Mouse (Mus musculus): Measurements from ENCODE around the gene Mum1.

Gene Mum1

DNA sequence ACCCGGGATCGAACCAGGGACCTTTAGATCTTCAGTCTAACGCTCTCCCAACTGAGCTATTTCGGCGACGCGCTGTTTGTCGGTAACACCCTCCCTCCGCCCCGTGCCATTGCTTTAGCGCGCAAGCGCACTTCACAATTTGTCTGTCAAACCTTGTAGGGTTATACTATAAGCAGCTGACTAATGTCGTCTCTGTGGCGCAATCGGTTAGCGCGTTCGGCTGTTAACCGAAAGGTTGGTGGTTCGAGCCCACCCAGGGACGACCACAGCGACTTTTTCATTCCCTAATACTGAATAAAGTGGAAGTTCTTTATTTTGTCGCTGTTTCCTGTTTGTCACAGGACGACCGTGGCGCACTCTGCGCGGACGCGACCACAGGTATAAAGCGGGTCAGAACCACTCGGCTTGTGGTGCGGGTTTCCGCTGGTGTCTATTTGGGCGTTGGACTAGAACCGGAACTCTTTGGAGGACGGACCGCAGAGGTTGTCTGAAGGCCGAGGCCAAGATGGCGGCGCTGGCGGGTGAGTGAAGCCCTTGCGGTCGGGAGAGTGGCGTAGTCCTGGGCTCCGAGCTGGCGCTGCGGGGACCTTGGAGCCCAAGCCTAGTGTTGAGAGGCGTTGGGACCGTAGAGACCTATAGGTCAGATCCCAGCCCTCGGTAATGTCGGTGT, 22.9 kb downstream of the Mum1 start, which contains the start of gene Ndufs7:
Gene Ndufs7 (plus strand): TSS at position 151 of the 670 bp plus-strand sequence.
- in situ Hi-C loops (cut with MboI, MseI), result loop anchor here (10.0 kb wide), 1 partner anchor 264 kb away; the partner anchor contains the start of genes Cnn2 and Tmem259

GRCm38 (mm10) chr10:80250059-80250458, 23.8 kb downstream of the Mum1 start:
- in situ Hi-C loops (cut with MboI, MseI), result no loop called here

DNA sequence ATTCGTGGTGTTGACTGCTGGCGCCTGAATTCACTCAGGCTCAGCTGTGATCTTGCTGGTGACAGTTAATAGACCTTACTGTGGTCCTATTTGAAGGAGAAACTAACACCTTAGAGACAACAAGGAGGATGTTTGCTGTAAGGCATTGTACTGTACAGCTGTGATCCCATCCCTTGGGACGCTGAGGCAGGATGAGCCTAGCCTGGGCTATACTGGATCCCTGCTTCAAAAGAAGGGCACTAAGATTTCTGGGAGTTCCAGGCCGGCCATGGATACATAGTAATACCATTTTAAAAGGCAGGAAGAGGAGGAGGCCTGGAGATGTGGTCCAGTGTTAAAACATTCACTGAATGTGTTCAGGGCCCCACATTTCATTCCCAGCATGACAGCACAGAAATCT, 24.3 kb downstream of the Mum1 start:
- in situ Hi-C loops (cut with MboI, MseI), result no loop called here

- in situ Hi-C loops (cut with MboI, MseI), result no loop called here
Measured at GRCm38 (mm10) chr10:80252011-80252410, 25.8 kb downstream of the Mum1 start.

- in situ Hi-C loops (cut with MboI, MseI), result no loop called here
Measured at GRCm38 (mm10) chr10:80252493-80253274, 26.4 kb downstream of the Mum1 start.

- in situ Hi-C loops (cut with MboI, MseI), result no loop called here
Measured at GRCm38 (mm10) chr10:80253551-80253950, 27.3 kb downstream of the Mum1 start.

DNA sequence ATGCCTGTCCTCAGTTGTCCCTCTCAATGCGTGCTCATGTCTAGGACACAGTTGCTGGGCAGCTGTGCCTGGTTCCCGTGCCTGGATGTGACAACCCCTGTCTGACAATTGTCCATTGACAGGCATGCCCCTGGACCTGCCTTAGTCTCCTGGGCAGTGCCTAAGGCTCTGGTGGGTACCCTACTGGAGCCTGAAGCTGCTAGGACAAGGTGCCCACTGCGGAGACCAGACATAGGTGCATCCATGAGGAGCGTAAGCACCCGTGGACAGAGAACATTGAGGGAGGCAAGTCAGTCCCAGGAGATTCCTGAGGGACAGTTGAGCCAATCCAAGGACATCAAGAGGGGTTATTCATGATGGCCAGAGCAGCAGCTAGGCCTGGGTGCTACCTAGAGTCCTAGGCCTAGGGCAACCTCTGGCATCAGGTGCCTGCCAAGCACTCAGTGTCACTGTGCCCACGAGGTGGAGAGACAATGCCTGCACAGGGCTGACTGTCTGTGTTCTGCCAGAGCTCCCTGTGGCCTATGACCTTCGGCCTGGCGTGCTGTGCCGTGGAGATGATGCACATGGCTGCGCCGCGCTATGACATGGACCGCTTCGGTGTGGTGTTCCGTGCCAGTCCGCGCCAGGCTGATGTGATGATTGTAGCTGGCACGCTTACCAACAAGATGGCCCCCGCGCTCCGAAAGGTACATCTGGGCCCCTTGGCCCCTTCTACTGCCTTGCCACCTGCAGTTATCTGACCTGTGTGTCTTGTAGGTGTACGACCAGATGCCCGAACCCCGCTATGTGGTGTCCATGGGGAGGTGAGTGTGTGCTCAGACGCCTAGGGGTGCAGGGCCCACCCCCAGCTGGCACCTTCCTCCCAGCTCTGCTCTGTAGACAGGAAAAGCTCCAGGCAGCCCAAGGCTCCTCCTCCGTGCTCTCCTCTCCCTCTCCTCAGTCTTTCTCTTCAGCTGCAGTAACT, 28.4 kb downstream of the Mum1 start:
- in situ Hi-C loops (cut with MboI, MseI), result no loop called here

DNA sequence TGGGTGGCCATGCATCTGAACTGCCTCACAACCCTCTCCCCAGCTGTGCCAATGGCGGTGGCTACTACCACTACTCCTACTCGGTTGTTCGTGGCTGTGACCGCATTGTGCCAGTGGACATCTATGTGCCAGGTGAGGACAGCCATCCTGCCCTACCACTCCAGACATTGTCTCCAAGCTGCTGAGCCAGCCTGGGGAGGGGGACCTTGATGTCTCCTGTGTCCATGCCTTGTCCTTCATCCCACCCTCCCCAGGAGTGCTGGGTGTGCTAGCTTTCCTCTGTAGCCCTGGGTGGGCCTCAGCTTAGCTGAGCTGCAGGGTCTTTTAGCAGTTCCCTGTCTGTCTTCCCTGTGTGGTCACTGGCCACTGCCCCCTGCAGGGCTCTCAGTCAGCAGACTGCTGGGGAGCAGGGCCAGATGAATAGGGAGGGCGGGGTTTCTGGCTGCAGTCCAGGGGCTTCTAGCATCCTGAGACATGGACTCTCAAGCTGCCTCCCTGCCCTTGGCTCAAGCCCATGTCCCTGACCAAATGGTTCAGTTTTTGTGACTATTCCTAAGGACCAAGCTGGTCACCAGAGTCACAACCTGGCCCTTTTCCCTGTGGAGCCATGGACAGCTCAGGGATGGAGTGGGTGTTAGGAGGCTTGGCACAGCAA, 29.8 kb downstream of the Mum1 start:
- in situ Hi-C loops (cut with MboI, MseI), result no loop called here

DNA sequence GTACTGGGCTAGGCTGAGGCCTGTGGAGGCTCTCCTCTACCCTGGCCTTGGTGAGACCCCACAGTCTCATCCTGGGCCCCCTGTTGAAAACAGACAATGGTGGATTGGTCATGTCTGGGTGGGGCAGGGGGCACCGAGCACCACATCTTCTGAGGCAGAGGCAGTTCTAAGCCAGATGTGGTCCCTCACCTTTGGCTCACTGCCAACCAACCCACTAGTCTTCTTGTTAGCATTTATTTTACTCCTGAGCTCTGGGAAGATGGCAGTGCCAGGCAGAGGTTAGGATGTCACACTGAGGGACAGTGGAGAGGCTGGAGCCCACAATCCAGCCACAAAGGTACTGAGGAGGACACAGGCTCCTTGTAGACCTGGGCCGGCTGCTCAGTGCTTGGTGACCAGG, 31.7 kb downstream of the Mum1 start:
- in situ Hi-C loops (cut with MboI, MseI), result no loop called here

GRCm38 (mm10) chr10:80258752-80259462, 32.7 kb downstream of the Mum1 start:
- in situ Hi-C loops (cut with MboI, MseI), result no loop called here

GRCm38 (mm10) chr10:80259463-80259805, 33.2 kb downstream of the Mum1 start:
- in situ Hi-C loops (cut with MboI, MseI), result no loop called here

- in situ Hi-C loops (cut with MboI, MseI), result no loop called here
Measured at GRCm38 (mm10) chr10:80259861-80260641, 33.8 kb downstream of the Mum1 start.

DNA sequence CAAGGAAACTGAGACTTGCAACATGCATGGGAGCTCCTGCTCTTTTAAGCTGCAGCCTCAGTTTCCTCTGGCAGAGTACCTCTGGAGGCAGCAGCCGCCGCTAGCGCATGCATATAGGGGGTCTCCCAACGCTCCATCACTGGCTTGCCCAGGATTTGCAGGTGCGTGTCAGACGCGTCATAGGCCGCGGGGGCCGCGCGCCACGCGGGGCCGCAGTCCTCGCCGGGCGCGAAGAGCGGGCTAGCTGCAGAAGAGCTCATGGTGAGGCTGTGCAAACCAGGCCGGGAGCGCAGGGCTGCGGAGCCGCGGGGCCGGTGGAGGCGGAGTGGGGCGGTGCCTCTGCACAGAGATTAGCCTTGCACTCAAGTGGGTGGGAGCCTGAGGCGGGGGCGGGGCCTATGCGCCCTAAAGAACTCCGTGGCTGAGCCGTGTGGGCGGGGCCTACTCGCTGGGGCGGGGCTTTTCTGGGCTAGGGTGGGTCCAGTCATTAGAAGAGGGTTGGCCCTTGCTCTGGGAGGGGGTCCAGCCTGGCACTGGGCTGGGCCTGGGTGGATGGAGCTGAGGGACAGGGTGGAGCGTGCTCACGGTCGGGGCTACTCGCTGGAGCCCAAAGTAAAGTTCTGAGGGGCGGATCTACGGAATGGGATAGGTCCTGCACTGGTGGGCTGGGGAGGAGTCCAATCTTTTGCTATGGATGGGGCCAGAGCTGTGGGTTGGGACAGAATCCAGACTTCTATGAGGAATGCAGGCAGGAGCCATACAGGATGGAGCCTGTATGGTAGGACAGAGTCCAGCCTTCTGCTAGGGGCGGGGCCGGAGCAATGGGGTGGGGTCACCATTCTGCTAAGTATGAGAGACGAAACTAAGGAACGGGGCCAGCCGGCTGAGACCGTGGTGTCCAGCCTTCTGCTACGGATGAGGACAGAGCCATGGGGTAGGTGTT, 34.7 kb downstream of the Mum1 start, which contains the start of the genes Gamt and Dazap1:
Gene Gamt (minus strand): TSS at position 371 of the 943 bp plus-strand sequence.
Gene Dazap1 (plus strand): TSS at position 845 of the 943 bp plus-strand sequence.
- in situ Hi-C loops (cut with MboI, MseI), result no loop called here

- in situ Hi-C loops (cut with MboI, MseI), result no loop called here
Measured at GRCm38 (mm10) chr10:80261585-80261968, 35.3 kb downstream of the Mum1 start.

DNA sequence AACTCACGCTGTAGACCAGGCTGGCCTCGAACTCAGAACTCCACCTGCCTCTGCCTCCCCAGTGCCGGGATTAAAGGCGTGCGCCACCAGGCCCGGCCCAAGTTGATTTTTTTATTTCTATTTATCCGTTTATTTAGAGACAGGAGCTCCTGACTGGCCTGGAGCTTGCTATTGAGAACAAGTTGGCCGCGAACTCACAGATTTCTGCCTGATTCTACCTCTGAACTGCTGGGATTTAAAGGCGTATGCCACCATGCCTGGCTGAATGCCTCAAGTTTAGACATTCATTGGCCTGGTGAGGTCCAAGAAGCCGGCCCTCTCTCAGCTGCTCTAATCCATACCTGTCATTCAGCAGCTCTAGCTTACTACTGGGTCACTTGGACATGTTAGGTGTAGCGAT, 35.9 kb downstream of the Mum1 start:
- in situ Hi-C loops (cut with MboI, MseI), result no loop called here

DNA sequence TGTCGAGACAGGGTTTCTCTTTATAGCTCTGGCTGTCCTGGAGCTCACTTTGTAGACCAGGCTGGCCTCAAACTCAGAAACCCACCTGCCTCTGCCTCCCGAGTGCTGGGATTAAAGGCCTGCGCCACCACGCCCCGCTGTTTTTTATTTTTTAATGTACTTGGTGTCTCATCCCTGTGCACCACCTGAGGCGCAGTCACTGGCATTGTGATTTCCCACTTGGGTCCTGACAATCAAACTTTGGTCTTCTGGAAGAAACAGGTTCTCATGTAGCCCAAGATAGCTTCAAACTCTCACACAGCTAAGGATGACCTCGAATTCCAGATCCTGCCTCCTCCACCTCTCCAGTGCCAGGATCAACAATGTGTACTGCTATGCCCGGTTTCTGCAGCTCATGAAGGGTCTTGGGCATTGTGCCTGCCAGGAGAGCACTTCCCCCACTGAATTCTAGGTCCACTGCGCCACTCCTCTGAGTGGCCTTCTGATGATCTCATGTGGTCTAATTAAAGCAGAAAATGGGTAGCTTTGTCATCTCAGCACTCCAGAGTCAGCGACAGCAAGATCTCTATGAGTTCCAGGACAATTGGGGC, 36.6 kb downstream of the Mum1 start:
- in situ Hi-C loops (cut with MboI, MseI), result no loop called here

GRCm38 (mm10) chr10:80264341-80265148, 38.3 kb downstream of the Mum1 start:
- in situ Hi-C loops (cut with MboI, MseI), result no loop called here

GRCm38 (mm10) chr10:80265149-80265486, 38.9 kb downstream of the Mum1 start:
- in situ Hi-C loops (cut with MboI, MseI), result no loop called here

All from T-helper 1 cell (primary cell).